Mouse (Mus musculus): ENCODE data around the gene Cutal. TPM values are rescaled to one million over a fixed set of nuclear protein-coding genes. Genes with fewer than 3 reads are reported as not detected.
"Not testable (repeated sequence)": the region's sequence is repeated elsewhere in the genome, so short reads cannot be mapped to it uniquely, and the experiment has no call there.

The Cutal gene
- under 1 TPM; 0.18 to 0.34 TPM for total RNA-seq (2021)
- long read RNA-seq, experiment 1: 0 reads
- long read RNA-seq, experiment 2, partial matches to known transcripts: 0 of 1 reads
- long read RNA-seq, experiment 2, other reads (novel, unspliced or antisense): 1 of 1 reads

- DNase-seq (ENCODE audit: low spot score in 2 of 2): no peak
These were observed at the start of gene Cutal for GRCm38 (mm10) chr2:34874271-34874670. Cutal (plus strand) TSS chr2:34874396.

GRCm38 (mm10) chr2:34825827-34826459, 48.3 kb upstream of the Cutal start, which contains the start of gene Fbxw2:
Fbxw2 (minus strand) TSS chr2:34826311.
- peak; percentile 84 to 94 for DNase-seq (ENCODE audit: low spot score in 2 of 2)

GRCm38 (mm10) chr2:34826460-34827231, 47.5 kb upstream of the Cutal start:
- no peak for DNase-seq (ENCODE audit: low spot score in 2 of 2)

GRCm38 (mm10) chr2:34827591-34827990, 46.6 kb upstream of the Cutal start:
- no peak for DNase-seq (ENCODE audit: low spot score in 2 of 2)

- no peak for DNase-seq (ENCODE audit: low spot score in 2 of 2)
These were observed 46.2 kb upstream of the Cutal start for GRCm38 (mm10) chr2:34828026-34828425.

GRCm38 (mm10) chr2:34830066-34830465, 44.1 kb upstream of the Cutal start:
- DNase-seq (ENCODE audit: low spot score in 2 of 2): not testable (repeated sequence)

- DNase-seq (ENCODE audit: low spot score in 2 of 2): not testable (repeated sequence)
These were observed 41.3 kb upstream of the Cutal start, which contains the start of gene Gm34653 for GRCm38 (mm10) chr2:34832766-34833457. Gm34653 (plus strand) TSS chr2:34833007.

GRCm38 (mm10) chr2:34833624-34834023, 40.6 kb upstream of the Cutal start:
- DNase-seq (ENCODE audit: low spot score in 2 of 2): no peak

- DNase-seq (ENCODE audit: low spot score in 2 of 2): no peak
These were observed 38.5 kb upstream of the Cutal start for GRCm38 (mm10) chr2:34835669-34836068.

- DNase-seq (ENCODE audit: low spot score in 2 of 2): not testable (repeated sequence)
These were observed 34.1 kb upstream of the Cutal start for GRCm38 (mm10) chr2:34840143-34840542.

- no peak for DNase-seq (ENCODE audit: low spot score in 2 of 2)
These were observed 32.5 kb upstream of the Cutal start for GRCm38 (mm10) chr2:34841706-34842105.

GRCm38 (mm10) chr2:34843211-34843939, 30.8 kb upstream of the Cutal start:
- DNase-seq (ENCODE audit: low spot score in 2 of 2): no peak

- no peak for DNase-seq (ENCODE audit: low spot score in 2 of 2)
These were observed 26.5 kb upstream of the Cutal start for GRCm38 (mm10) chr2:34847702-34848101.

GRCm38 (mm10) chr2:34855265-34855664, 18.9 kb upstream of the Cutal start:
- no peak for DNase-seq (ENCODE audit: low spot score in 2 of 2)

GRCm38 (mm10) chr2:34857728-34858127, 16.5 kb upstream of the Cutal start:
- DNase-seq (ENCODE audit: low spot score in 2 of 2): no peak

GRCm38 (mm10) chr2:34869680-34870079, 4.5 kb upstream of the Cutal start:
- DNase-seq (ENCODE audit: low spot score in 2 of 2): no peak

- peak; percentile 79 to 93 for DNase-seq (ENCODE audit: low spot score in 2 of 2)
These were observed 3.4 kb upstream of the Cutal start for GRCm38 (mm10) chr2:34870520-34871474.

- DNase-seq (ENCODE audit: low spot score in 2 of 2): no peak
These were observed 685 bp downstream of the Cutal start, which contains the start of gene Psmd5 for GRCm38 (mm10) chr2:34874816-34875345. Psmd5 (minus strand) TSS chr2:34874968.

- DNase-seq (ENCODE audit: low spot score in 2 of 2): no peak
These were observed 5.9 kb downstream of the Cutal start for GRCm38 (mm10) chr2:34880054-34880453.

Data from gastrocnemius, postnatal 4 days (tissue).